Mouse (Mus musculus) testis, adult 2 months (tissue): ENCODE measurements around the gene Capn7.
A peak's percentile ranks its signal among the peaks of the same experiment; 100 is the strongest.

Experiments used
- CTCF ChIP-seq: fragments of 200-500 bp; IDR thresholded peaks from 2 replicates; pipeline ENCODE4 v1.5.1; 2012; ENCODE audit warnings: low read depth, mild to moderate bottlenecking, inconsistent platforms, low read length, moderate library complexity; ENCODE audit not compliant: control insufficient read depth, insufficient read depth, insufficient replicate concordance
- POLR2A ChIP-seq: fragments of 200-500 bp; IDR thresholded peaks from 2 replicates; pipeline ENCODE4 v1.6.1; 2012; ENCODE audit warnings: low read depth, mild to moderate bottlenecking, inconsistent platforms, low read length, moderate library complexity; ENCODE audit not compliant: control insufficient read depth

DNA sequence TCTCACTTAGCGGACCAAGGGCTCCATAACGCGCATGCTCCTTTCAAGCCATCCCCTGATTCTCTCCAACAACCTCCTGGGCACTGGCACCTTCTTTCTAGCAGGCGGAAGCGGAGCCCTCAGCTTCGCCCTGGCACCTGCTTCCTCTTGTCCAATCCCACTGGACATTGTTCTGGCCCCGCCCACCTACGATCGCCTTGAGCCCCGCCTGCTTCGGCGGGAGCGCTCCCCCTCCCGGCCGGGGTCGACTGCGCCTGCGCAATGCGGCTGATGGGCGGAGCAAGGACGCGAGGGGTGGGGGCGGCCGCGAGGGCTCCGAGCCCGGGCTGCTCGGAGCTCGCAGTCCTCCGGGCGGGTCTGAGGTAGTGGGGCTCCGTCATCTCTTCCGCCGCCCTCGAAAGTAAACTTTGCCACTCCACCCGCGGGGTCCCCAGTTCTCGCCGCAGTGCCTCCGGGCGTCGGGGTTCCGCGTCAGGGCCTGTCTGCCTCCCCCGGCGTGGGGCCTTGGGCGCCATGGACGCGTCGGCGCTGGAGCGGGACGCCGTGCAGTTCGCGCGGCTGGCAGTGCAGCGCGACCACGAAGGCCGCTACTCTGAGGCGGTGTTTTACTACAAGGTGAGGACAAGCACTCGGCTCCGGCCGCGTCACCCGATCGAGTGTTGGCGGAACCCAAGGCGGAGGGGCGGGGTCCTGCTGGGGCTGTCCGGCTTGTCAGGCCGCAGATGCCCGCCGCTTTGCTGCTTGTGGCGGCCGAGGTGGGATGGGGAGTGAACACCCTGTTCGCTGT lies at the start of gene Capn7:
- TF ChIP-seq POLR2A, result peak; percentile 90
- TF ChIP-seq CTCF, result no peak
